Mouse (Mus musculus): Measurements from ENCODE around the gene Stub1.
"Not testable (repeated sequence)": the region's sequence is repeated elsewhere in the genome, so short reads cannot be mapped to it uniquely, and the experiment has no call there.

The Stub1 gene

DNA sequence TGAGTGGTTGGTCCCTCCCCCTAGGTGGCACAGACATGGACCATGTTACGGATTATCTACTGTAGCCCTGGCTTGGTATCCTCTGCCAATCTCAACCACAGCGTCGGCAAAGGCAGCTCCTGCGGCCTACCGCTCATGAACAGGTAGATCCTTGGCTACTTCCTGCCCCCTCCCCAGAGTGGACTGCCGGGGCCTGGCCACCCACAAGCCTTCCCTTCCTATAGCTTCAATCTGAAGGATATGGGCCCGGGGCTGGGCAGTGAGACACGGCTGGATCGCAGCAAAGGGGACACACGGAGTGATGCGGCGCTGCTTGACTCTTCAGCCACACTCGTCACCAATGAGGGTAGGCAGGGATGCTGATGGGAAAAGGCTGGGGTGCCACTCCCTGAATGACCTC lies 6.2 kb downstream of the Stub1 start:
- intact Hi-C loops (cut with DNase I) = no loop called here

DNA sequence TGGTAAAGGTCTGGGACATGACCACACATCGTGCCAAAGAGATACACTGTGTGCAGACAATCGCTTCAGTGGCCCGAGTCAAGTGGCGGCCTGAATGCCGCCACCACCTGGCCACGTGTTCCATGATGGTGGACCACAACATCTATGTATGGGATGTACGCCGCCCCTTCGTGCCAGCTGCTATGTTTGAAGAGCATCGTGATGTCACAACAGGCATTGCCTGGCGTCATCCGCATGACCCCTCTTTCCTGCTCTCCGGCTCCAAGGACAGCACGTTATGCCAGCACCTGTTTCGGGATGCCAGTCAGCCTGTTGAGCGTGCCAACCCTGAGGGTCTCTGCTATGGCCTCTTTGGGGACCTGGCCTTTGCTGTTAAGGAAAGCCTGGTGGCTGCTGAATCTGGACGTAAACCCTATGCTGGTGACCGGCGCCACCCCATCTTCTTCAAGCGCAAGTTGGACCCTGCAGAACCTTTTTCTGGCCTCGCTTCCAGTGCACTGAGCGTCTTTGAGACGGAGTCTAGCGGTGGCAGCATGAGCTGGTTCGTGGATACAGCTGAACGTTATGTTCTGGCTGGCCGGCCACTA lies 7.1 kb downstream of the Stub1 start:
- intact Hi-C loops (cut with DNase I) = no loop called here

DNA sequence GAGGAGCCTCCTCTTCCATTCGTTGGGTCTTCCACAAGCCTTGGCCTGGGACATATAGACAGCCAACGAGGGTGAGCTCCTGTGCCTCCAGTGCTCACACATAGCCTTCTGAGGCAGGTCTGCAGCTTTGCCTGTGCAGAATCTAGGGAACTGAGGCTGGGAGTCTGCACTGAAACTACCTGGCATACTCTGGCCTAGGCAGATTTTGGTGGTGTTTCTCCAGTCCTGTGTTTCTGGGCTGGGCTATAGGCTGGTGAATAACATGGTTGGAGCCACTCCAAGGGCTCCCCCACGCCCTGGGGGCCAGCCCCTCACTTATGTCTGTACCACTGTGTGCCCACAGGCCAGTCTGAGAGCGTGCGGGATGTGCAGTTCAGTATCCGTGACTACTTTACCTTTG lies 7.9 kb downstream of the Stub1 start:
- intact Hi-C loops (cut with DNase I) = no loop called here

DNA sequence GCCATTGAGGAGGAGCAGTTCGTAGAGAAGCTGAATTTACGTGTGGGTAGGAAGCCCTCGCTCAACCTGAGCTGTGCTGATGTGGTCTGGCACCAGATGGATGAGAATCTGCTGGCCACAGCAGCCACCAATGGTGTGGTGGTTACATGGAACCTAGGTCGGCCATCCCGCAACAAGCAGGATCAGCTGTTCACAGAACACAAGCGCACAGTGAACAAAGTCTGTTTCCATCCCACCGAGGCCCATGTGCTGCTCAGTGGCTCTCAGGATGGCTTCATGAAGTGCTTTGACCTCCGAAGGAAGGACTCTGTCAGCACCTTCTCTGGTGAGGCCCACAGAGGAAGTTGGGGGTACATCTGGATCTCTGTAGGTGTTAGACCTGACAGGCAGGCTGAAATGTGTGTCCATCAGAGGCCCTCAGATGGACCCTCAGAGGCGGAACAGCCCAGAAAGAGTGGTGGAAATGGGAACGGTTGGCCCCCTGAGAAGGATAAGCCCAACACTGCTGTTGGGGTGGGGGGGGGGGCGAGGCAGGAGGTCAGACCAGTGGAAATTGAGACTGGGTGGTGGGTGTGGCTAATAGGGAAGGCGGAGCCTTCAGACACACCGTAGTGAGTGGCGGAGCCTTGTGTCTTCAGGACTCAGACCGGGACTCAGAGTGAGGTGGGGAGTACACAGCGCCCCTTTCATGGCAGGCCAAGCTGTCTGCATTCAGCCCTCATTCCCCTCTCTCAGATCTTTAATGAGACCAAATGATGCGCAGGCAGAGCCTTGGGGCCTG lies 8.7 kb downstream of the Stub1 start:
- intact Hi-C loops (cut with DNase I) = no loop called here

DNA sequence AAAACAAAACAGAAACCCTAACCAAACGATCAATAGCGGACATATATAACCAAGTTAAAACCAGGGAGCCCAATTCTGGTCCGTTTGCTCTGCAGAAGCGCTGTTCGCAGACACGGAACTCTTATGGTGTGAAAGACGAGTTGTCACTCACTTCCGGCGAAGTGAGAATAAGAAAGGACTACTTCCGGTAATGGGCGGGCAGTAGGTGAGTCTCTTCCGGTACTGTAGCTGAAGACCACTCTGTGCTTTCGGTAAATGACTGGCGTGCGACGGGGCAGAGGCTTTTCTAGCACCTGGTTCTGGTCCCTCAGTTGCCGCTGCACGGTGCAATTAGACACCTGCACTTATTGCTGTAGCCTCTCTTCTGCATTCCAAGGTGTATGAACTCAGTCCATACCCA lies 9.8 kb downstream of the Stub1 start, which contains the start of gene Wdr24:
TSS of gene Wdr24 (plus strand) at position 176 of the 400 bp plus-strand sequence.
- intact Hi-C loops (cut with DNase I) = no loop called here

DNA sequence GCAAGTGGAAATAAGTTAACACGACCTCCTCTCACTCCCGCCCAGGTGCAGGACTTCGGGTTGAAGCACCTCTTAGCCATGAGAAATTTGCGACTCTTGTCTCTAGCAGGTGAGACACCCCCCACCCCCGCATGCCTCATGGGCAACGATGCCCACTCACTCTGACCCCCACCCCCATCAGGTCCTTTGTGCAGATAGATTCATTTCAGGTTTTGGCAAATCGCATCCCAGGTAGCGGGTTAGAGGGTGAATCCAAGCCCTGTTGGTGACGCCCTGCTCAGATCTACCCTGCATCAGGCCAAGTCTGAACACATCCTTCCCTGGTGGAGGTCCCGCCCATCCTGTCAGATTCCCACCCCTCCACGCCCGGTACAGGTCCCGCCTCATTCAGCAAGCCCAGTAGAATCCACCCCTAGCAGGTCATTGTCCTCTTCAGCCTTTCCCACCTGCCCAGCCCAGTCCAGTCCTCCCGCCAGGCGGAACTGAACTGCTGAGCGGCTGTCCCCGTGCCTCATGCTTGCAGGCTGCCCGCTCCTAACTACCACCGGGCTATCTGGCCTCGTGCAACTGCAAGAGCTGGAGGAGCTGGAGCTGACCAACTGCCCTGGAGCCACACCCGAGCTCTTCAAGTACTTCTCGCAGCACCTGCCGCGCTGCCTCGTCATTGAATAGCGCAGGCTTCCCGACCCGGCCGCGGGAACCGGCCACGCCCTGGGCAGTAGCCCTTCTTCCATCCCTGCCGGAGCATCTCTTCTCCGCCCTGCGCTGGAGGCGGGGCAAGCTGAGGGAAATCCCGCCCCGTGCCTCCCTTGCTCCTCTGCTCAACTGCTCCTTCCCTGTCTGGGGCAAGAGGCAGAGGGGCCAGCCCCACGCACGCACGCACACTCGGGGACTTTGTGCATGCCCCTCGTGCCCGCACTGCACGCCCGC lies 14.1 kb downstream of the Stub1 start:
- intact Hi-C loops (cut with DNase I) = no loop called here

DNA sequence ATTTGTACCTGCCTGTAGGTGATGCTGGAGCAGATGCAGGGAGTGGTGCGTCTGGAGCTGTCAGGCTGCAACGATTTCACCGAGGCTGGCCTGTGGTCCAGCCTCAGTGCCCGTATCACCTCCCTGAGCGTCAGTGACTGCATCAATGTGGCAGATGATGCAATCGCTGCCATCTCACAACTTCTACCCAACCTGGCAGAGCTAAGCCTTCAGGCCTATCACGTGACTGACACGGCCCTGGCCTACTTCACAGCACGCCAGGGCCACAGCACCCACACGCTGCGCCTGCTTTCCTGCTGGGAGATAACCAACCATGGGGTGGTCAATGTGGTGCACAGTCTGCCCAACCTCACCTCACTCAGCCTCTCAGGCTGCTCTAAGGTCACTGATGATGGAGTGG lies 15.5 kb downstream of the Stub1 start:
- intact Hi-C loops (cut with DNase I) = no loop called here

DNA sequence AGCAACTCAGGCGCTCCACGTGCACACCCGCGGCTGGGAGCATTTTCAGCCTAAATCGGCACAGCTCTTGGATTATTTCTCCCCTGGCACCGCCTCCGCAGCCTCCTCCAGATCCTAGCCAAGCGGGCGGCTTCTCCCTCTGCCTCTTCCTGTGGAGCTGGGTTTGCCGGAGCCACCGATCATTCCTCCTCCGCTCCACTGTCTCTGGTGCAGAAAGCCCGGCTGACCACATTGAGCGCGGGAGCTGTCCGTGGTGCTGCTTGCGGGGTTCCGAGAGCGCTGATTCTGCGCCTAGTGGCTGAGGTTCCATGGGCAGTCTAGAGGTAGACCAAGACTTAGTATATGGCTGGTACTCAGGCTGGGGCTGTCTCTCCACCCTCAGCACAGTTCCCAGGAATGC lies 19.7 kb downstream of the Stub1 start:
- intact Hi-C loops (cut with DNase I) = no loop called here

DNA sequence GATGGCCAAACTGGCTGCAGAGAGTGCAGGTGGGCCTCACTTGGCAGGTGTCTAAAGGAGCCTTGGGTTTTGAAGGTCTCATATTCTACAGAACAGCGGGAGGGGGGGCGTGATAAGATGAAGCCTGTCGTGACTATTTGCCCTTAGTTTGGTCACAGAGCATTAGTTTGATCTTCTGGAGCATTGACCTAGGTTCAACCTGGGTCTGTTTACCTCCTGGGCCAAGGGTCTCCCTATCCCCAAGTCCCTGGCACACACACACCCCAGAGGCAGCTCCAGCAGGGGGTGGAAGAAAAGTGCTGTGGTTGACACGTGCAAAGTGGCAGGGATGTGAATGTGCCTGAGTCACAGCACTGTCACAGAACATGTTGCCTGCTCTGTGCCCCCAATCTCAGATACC lies 22.3 kb downstream of the Stub1 start:
- intact Hi-C loops (cut with DNase I) = no loop called here

DNA sequence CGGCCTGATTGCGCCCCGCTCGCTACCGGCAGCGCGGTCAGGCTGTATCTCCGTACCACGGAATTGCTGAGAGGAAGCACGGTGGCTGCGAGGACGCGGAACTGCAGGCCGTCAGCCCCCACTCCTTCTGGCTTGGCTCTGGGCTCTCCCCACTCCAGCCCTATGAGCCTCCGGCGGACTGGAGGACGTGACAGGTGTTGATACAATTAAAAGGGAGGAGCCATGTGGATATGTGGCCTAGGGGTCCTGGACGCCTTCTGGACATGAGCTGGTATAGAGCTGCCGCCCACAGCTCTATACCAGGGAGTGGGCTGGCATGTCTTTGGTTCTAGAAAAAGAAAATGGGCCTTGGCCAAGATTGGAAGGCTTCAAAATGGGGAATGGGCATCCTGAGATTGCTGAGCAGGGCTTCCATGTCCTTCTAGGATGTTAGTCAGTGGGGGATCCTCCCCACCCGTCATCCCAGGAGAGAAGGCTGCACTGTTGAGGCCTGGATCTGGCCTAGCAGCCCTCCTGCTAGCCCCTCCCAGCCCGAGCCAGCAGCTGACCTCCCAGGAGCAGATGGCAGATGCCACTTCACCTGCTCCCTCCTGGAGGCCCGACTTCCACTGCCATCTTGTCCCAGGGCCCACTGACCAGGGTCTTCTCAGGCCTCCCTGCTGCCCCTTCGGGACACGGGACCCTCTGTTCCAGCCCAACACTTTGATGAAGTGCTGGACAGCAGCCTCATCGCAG lies 23.4 kb downstream of the Stub1 start:
- intact Hi-C loops (cut with DNase I) = no loop called here

DNA sequence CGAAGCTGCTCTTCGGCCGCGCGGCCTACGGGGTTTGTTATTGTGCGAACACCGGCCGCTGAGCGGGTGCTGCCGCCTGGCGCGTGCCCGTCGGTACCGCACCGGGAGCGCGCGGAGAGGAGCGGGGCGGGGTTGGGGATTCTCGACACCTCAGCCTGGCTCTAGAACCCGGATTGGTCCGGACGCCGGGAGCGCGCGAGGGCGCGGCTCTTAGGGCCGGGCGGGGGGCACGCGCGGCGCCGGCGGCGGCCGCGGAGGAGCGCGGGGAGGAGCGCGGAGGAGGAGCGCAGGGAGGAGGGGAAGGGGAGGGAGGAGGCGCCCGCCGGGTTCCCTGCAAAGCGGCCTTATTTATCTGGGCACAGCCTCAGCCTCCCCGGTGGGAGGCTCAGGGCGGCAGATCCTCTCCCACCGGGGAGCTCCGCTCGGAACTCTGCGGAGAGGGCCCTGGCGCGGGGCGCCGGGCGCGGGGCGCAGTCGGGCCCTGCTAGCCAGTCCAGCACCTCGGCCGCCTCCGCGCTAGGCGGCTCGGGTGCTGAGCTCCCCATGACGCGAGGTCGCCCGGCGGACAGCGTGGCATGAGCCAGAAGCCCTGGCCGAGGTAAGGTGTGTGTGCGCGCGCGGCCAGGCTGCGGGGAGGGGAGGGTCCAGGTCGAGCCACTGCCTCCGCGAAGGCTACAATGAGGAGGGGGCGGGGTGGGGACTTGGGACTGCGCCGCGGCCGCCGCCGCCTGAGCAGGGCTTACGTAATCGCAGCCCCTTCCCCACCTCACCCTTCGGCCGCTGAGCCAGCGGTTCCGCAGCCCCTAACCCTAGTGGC lies 24.2 kb downstream of the Stub1 start, which contains the start of gene Fbxl16:
TSS of gene Fbxl16 (plus strand) at position 297 of the 817 bp plus-strand sequence.
- intact Hi-C loops (cut with DNase I) = no loop called here

DNA sequence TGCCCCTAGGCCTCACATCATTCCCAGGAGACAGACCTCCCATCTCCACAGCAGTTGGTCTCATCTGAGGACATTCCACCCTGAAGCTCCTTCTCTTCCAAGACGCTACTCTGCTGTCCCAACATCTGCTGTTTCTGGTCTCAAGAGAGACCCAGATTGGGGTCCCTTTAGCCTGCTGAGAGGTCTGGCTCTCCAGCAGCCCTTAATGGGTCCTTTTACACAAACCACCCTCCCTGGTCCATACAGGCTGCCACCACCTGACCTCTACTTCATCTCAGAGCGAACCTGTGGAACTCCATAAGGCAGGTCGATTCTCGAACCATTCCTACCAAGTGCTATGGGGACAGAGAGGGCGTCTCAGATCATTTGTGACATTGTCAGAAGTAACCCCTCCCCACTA lies 25.2 kb downstream of the Stub1 start:
- intact Hi-C loops (cut with DNase I) = no loop called here

DNA sequence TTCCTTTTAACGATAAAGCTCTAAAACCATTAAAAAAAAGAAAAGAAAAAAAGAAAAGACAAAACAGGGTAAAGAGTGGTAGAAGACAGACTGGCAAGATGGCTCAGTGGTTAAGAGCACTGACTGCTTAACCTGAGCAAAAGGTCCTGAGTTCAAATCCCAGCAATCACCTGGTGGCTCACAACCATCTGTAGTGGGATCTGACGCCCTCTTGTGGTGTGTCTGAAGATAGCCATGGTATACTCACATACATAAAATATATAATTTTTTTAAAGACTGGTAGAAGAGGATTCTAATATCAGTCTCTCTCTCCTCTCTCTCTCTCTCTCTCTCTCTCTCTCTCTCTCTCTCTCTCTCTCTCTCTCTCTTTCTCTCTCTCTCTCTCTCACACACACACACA lies 25.8 kb downstream of the Stub1 start:
- intact Hi-C loops (cut with DNase I) = not testable (repeated sequence)

DNA sequence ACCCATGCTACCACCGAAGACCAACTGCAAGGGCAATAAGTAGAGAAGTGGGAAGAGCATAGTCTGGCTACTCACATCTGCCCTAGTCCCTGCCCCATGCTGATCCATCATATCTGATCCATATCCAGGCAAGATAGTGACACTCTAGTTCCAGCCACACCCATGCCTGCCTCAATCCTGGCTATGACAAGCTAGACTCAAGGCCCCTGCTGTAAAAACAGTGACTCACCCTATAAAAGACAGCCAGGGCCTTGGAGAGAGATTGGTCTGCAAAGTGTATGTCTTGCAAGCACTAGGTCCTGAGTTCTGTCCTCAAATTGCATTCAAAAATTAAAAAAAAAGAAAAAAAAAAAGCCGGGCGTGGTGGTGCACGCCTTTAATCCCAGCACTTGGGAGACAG lies 26.7 kb downstream of the Stub1 start:
- intact Hi-C loops (cut with DNase I) = no loop called here

DNA sequence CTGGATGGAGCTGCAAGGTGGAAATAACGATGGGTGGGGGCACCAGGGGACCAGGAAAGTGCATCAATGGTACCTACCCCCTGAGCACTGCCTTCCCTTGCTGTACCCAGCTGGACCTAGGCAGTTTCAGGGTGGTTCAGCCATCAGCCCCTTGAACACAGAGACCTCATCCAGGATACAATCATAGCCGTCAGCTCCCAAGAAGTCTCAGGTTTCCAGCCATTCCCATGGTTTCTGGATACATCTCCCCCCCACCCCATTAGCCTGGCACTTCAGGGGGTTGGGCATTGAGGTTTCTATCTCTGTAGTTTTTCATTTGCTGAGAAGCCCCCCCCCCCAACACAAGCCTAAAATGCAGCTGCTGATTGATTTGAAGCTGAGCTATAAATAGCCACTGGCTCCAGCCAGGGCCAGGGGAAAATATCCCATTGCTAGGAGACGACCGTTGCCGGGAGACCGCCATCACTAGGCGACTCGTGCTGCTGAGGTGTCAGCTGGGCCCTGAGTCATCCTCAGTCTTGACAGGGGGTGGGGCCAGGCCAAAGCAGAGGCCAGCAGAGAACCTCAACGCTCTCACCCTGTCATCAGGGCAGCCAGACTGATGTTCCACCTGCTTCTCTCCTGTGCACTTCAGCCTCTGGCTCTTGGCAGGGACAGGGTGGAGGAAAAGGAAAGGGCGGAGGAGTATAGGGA lies 30.2 kb downstream of the Stub1 start:
- intact Hi-C loops (cut with DNase I) = loop anchor here (2.0 kb wide), 1 partner anchor 30 kb away; the partner anchor contains the start of gene Narfl

DNA sequence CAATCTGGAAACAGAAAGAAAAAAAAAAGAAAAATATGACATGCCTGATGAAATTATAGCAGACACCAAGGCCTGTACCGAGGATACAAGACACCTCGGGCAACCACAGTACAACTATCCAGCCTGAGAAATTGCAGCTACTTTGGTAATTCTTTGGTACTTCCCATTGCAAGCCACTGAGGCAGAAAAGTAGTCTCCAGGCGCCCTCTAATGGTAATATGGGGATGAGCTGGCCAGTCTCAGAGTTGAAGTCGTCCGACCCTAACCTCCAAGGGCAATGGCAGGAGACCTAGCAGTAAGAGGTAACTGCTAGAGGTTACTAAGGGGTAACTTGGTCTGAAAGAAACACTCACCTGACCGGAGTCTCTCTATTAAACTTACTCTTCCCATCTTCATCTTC lies 32.2 kb downstream of the Stub1 start:
- intact Hi-C loops (cut with DNase I) = loop anchor here (1.0 kb wide), 1 partner anchor 69 kb away; no protein-coding TSS in a partner anchor

DNA sequence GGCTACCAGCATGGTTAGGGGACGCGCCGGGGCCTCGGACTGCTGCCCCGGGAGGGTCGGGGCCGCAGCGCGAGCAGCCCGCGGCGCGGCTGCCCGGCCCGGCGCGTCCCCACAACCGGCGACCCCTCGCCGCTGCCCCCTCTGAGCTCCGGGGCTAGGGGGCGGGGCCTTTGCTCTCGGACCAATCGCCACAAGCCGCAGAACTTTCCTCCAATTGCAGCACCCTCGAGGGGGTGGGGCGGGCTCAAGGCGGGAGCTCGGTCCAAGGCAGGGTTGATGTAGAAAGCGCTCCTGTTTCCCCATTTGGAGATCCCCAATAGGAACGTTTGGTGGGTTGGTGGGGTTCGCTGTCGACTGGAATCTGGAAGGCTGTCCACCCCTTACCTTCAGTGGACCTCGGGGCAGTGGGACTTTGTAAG lies 36.2 kb downstream of the Stub1 start, which contains the start of gene Metrn:
TSS of gene Metrn (minus strand) at position 186 of the 419 bp plus-strand sequence.
- intact Hi-C loops (cut with DNase I) = loop anchor here (10.0 kb wide), 1 partner anchor 222 kb away; the partner anchor contains the start of genes Lmf1 and Sox8

DNA sequence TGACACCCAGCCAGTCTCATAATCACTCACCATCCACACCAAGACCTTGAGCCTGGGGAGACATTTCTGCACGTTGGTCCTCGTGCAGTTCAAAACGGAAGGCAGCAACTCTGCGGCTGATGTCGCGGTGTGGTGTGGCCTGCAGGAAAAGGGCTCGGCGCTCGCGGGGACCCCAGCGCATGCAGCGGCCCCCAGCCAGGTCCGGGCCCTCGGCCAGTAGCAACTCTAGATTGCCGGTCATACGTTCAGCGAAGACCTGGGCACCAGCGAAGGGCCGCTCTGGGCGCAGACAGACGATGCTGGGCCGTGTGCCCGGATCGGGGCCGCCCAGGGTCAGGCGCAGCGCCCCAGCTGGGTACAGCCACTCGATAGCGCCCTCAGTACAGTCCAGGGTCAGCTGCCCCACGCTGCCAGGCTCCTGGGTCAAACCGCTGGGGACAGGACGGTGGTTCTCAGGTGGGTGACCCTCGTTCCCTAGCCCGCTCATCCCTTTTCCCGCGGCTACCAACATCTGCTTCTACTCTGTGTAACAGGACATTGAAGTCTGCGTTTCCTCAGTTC lies 36.9 kb downstream of the Stub1 start:
- intact Hi-C loops (cut with DNase I) = loop anchor here (10.0 kb wide), 1 partner anchor 221 kb away; the partner anchor contains the start of genes Lmf1 and Sox8

DNA sequence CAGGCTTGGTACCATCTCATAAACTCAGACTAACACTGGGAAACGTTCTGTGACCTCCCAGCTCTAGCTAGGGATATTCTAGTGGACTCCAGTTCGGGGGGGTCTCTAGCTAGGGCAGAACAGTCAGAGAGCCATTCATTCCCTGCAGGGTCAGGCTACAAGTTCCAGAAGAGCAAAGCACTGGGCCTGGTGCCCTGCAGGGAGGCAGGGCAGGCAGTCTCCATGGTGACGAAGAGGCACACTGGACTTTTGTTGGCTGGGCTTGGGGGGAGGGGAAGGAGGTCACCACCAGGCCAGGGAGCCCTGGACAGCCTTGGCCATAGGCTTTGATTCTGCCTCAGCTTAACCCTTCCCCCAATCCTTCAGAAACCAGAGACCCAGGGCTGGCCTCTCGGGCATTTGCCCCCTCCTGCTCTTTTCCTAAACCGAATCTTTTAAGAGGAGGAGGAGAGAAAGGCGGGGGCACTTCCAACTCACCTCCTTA lies 37.6 kb downstream of the Stub1 start, which contains the start of gene AC134908.4:
TSS of gene AC134908.4 (minus strand) at position 51 of the 484 bp plus-strand sequence.
- intact Hi-C loops (cut with DNase I) = loop anchor here (10.0 kb wide), 1 partner anchor 221 kb away; the partner anchor contains the start of genes Lmf1 and Sox8
